27 mouse cellular contexts compared by ENCODE assay signal in genomic region chr9:25521825-25522224, GRCm38 (mm10). TPM values are rescaled to one million over a fixed set of nuclear protein-coding genes. Genes with fewer than 3 reads are reported as not detected.
DNase-seq lines count a peak whose midpoint lies in the region; ATAC-seq and TF ChIP-seq lines count a peak whose summit lies in the region.
"Had no signal": no experiment of that assay in that cellular context is flagged by ENCODE, and none has a peak within 500 bp of the region (broad histone marks: within the 10 kb centered on the region; RNA-seq: fewer than 3 reads in every experiment).

No protein-coding gene starts in this region.

- no peak overlapping the region for H3K4me2 ChIP-seq in forebrain, embryonic 13.5 days
- H3K4me2 ChIP-seq: heart, embryonic 12.5 days; heart, embryonic 15.5 days; hindbrain, embryonic 12.5 days; intestine, embryonic 15.5 days had no signal

- no peak for TF ChIP-seq POLR2A in thymus, adult 2 months (IDR thresholded peaks at IDR 0.05; ENCODE audit: control insufficient read depth, extremely low read depth, insufficient read depth, low read length, poor library complexity)

- peaks cover 13% of the 10 kb centered on the region for H3K4me1 ChIP-seq in thymus, adult 2 months (replicated peaks; ENCODE audit: control insufficient read depth, insufficient read depth, low read length)
- peaks cover 14% of the 10 kb centered on the region for H3K4me1 ChIP-seq in forebrain, embryonic 13.5 days
- H3K4me1 ChIP-seq: intestine, embryonic 15.5 days had no signal

- ATAC-seq in common myeloid progenitor, adult 5-6 weeks (replicated peaks; ENCODE audit: low read depth, poor library complexity, severe bottlenecking) = peak; percentile 45; the same call in 1 of the 2 replicates
- 0 out of 2 replicates have a peak, but pooled peaks have one; percentile 14 for ATAC-seq in granulocyte monocyte progenitor cell, adult 5-6 weeks (replicated peaks; ENCODE audit: poor library complexity, severe bottlenecking)
- 0 out of 2 replicates have a peak, but pooled peaks have one; percentile 11 for ATAC-seq in megakaryocyte progenitor cell, adult 5-6 weeks (replicated peaks; ENCODE audit: poor library complexity)
- ATAC-seq in forebrain, embryonic 13.5 days = no peak
- ATAC-seq: CD4-positive, CD25-positive, alpha-beta regulatory T cell, adult 4 months; forebrain, embryonic 14.5 days; forebrain, postnatal 0 days; hindbrain, embryonic 16.5 days; intestine, embryonic 15.5 days had no signal

- peak; percentile 16 for DNase-seq in thymus, adult 2 months
- no peak for DNase-seq in thymus, postnatal 10 days (ENCODE audit: low spot score in 2 of 2)
- no peak for DNase-seq in kidney, adult 9 months
- DNase-seq: adrenal gland, adult 8-10 months; adrenal gland, postnatal 25 days; cerebellum, adult 11-12 months; cerebellum, adult 8-10 months; cerebellum, postnatal 10 days; cerebellum, postnatal 36 days; forebrain, postnatal 0 days; gastrocnemius, postnatal 10 days; gastrocnemius, postnatal 36 days; heart, adult 18-20 months; heart, postnatal 10 days; heart, postnatal 4 days had no signal

- no peaks in the 10 kb centered on the region for H3K9me3 ChIP-seq in forebrain, embryonic 13.5 days (replicated peaks)
- H3K9me3 ChIP-seq: forebrain, embryonic 10.5 days; heart, embryonic 12.5 days; heart, embryonic 15.5 days; hindbrain, embryonic 12.5 days; intestine, embryonic 15.5 days had no signal

- no peaks in the 10 kb centered on the region for H3K36me3 ChIP-seq in thymus, adult 2 months (ENCODE audit: control insufficient read depth, insufficient read depth, low read length)
- no peaks in the 10 kb centered on the region for H3K36me3 ChIP-seq in forebrain, embryonic 13.5 days (ENCODE audit: poor library complexity, severe bottlenecking)
- H3K36me3 ChIP-seq: forebrain, embryonic 10.5 days; heart, embryonic 12.5 days; heart, embryonic 15.5 days; hindbrain, embryonic 12.5 days; intestine, embryonic 15.5 days had no signal

- no peak overlapping the region for H3K4me3 ChIP-seq in thymus, adult 2 months (ENCODE audit: control insufficient read depth, insufficient read depth, low read length)
- no peak overlapping the region for H3K4me3 ChIP-seq in forebrain, embryonic 13.5 days
- H3K4me3 ChIP-seq: forebrain, embryonic 10.5 days; heart, embryonic 12.5 days; heart, embryonic 15.5 days; hindbrain, embryonic 12.5 days; intestine, embryonic 15.5 days had no signal

- no peak overlapping the region for H3K27ac ChIP-seq in thymus, adult 2 months (ENCODE audit: control insufficient read depth, insufficient read depth, low read length)
- no peak overlapping the region for H3K27ac ChIP-seq in forebrain, embryonic 13.5 days
- H3K27ac ChIP-seq: forebrain, embryonic 10.5 days; heart, embryonic 15.5 days; hindbrain, embryonic 12.5 days; intestine, embryonic 15.5 days had no signal

- no peak overlapping the region for H3K9ac ChIP-seq in forebrain, embryonic 13.5 days
- H3K9ac ChIP-seq: forebrain, postnatal 0 days; heart, embryonic 12.5 days; heart, embryonic 15.5 days; hindbrain, embryonic 12.5 days; intestine, embryonic 15.5 days had no signal

- H3K27me3 ChIP-seq in thymus, adult 2 months (ENCODE audit: control insufficient read depth, insufficient read depth, low read length) = no peaks in the 10 kb centered on the region
- H3K27me3 ChIP-seq in forebrain, embryonic 13.5 days = no peaks in the 10 kb centered on the region
- H3K27me3 ChIP-seq: heart, embryonic 12.5 days; heart, embryonic 15.5 days; hindbrain, embryonic 12.5 days; intestine, embryonic 15.5 days had no signal

- TF ChIP-seq CTCF in thymus, adult 2 months (IDR thresholded peaks at IDR 0.05; ENCODE audit: borderline replicate concordance, control insufficient read depth, extremely low read depth, insufficient read depth, low read length, poor library complexity) = no peak

- WGBS in thymus, adult 2 months = 15% methylated on average over 2 of the region's 2 CpGs
- WGBS in forebrain, embryonic 13.5 days = 100% methylated on average over 2 of the region's 2 CpGs

RNA-seq across cellular contexts. Expression of gene Eepd1, which starts 40.5 kb away (rescaled TPM):
- 6.5 and 6.9 TPM in 2 replicates for polyA plus RNA-seq in thymus, adult 2 months (2012; rRNA removed)
- total RNA-seq in common myeloid progenitor, adult 5-6 weeks (2017) = 3.9 and 4.7 TPM in 2 replicates
- 9.3 and 9.9 TPM in 2 replicates for total RNA-seq in granulocyte monocyte progenitor cell, adult 5-6 weeks (2014; fragmentation: Nextera tagmentation)
- total RNA-seq in granulocyte monocyte progenitor cell, adult 5-6 weeks (2017) = 12.1 and 13.7 TPM in 2 replicates
- total RNA-seq in megakaryocyte progenitor cell, adult 5-6 weeks (2015) = 4.4 and 4.8 TPM in 2 replicates
- 7.3 and 10.5 TPM in 2 replicates for total RNA-seq in megakaryocyte progenitor cell, adult 5-6 weeks (2017)
- polyA plus RNA-seq in forebrain, embryonic 13.5 days (2015; fragmentation: Nextera tagmentation; extraction: Ambion mirVana) = 8.1 and 8.9 TPM in 2 replicates
